Mouse (Mus musculus): Measurements from ENCODE around the gene Slc44a5.
"Not testable (repeated sequence)": the region's sequence is repeated elsewhere in the genome, so short reads cannot be mapped to it uniquely, and the experiment has no call there.

The Slc44a5 gene

GRCm38 (mm10) chr3:154093745-154094322, 120.6 kb downstream of the Slc44a5 start:
- DNase-seq (ENCODE audit: low spot score in 2 of 2), result no peak

- DNase-seq (ENCODE audit: low spot score in 2 of 2), result no peak
Measured at GRCm38 (mm10) chr3:154101671-154102070, 128.4 kb downstream of the Slc44a5 start.

DNA sequence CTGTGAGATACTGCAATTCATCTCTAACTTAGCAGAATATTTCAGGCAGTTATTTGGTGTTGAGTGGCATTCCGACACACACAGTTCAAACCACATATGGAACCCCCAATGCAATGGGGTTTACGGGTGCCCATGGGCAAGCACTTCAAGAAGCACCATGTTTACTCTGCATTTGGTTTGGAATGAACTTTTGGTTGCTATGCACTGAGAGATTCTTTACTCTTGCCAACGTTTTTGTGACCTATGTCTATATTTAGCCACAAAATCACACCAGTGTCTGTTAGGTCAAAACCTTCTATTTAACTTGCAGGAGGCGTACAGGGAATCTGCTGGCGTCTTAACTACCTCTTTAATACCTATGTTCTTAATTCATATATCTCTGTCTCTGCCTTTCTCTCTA, 137.3 kb downstream of the Slc44a5 start:
- no peak for DNase-seq (ENCODE audit: low spot score in 2 of 2)

GRCm38 (mm10) chr3:154111221-154111620, 138.0 kb downstream of the Slc44a5 start:
- no peak for DNase-seq (ENCODE audit: low spot score in 2 of 2)

DNA sequence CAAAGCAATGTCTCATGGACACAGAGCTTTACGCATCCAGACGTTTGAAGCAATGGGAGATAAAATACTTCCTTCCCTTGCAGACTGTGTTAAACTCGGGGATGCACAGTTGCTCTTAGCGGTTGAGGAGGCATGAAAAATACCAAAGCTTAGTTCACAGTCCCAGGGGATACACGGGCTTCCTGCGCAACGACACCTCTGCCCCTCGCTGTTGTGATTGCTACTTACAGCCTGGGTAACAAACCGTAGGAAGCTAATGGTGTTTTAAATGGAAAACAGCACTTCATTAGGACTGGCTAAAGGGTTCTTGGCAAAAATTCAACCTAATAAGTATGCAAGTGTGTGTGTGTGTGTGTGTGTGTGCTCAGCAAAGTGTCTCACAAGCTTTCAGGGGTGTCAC, 141.8 kb downstream of the Slc44a5 start:
- DNase-seq (ENCODE audit: low spot score in 2 of 2), result no peak

DNA sequence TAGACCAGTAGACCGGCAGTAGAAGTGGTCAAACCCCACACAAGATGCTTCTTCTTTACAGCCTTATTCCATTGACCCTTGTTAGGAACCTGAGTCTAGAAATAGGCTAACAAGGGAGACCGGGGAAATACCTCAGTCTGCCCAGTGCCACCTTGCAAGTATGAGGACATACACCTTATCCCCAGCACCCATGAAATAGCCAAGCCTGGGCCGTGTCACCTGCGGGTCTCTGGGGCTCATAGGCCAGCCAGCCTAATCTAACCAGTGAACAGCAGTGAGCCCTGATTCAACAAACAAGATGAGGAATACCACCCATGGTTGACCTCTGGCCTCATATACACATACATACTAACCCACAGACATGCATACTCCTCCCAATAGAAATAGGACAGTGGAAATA, 142.2 kb downstream of the Slc44a5 start:
- no peak for DNase-seq (ENCODE audit: low spot score in 2 of 2)

DNA sequence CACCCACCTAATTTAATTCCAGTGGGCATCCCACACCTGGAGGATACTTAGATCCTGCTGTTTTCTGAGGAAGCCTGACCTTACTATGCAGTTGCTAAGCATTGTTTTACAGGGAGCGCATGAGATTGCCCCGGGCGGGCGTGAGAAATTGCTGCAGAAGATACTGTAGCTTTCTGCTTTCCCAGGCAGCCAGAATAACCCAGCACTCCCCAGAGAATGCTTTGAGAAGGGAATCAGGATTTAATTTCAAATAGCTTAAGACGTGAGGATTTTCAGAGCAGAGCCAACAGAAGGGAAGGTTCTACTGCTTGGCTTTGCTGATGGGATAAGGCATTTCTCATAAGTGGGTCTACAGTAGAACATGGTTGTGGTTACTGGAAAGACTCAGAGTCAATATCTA, 142.8 kb downstream of the Slc44a5 start:
- DNase-seq (ENCODE audit: low spot score in 2 of 2), result no peak

DNA sequence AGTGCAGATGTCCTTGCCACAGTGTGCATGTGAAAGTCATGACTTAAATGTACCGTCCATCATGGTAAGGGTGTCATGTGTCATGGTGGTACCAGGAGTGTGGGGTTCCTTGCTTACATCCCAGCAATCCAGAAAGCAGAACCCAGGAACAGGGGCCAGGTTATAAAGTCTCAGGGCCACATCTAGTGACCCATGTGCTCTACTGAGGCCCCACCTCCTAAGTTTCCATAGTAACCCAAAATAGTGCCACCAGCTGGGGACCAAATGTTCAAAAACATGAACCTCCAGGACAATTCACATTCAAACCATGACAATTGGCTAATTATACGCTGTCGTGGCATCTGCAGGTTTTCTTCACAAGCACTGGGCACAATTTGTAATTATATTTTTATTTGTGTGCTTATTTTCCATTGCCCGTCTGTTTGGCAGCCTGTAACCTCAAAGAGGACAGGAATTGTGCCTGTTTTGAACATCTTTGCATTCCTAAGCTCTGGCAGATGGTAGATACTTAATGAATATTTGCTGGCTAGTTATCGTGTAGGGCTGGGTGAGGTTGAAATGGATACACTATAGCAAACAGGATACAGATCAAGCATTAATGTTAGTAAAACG, 145.9 kb downstream of the Slc44a5 start:
- DNase-seq (ENCODE audit: low spot score in 2 of 2), result no peak

- no peak for DNase-seq (ENCODE audit: low spot score in 2 of 2)
Measured at GRCm38 (mm10) chr3:154122531-154122930, 149.3 kb downstream of the Slc44a5 start.

GRCm38 (mm10) chr3:154124890-154125575, 151.8 kb downstream of the Slc44a5 start:
- no peak for DNase-seq (ENCODE audit: low spot score in 2 of 2)

GRCm38 (mm10) chr3:154125768-154126376, 152.6 kb downstream of the Slc44a5 start:
- DNase-seq (ENCODE audit: low spot score in 2 of 2), result no peak

GRCm38 (mm10) chr3:154127246-154127645, 154.0 kb downstream of the Slc44a5 start:
- no peak for DNase-seq (ENCODE audit: low spot score in 2 of 2)

DNA sequence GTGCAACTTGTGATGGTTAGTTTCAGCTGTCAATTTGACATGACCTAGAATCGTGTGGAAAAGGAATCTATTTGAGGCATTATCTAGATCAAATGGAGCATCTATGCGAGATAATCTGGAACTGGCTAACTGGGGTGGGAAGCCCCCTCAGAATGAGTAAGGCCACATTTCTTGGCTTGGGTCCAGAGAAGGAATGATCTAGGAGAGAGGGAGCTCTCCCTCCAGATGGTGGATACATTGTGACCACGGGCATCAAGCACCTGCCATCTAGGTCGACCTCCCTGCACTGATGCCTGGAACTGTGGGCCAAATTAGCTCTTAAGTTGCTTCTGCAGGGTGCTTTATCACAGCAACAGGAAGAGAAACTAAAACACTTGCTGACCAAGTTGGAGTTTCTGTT, 155.8 kb downstream of the Slc44a5 start:
- DNase-seq (ENCODE audit: low spot score in 2 of 2), result no peak

- no peak for DNase-seq (ENCODE audit: low spot score in 2 of 2)
Measured at GRCm38 (mm10) chr3:154130431-154131114, 157.3 kb downstream of the Slc44a5 start.

- DNase-seq (ENCODE audit: low spot score in 2 of 2), result no peak
Measured at GRCm38 (mm10) chr3:154133986-154134385, 160.8 kb downstream of the Slc44a5 start.

- no peak for DNase-seq (ENCODE audit: low spot score in 2 of 2)
Measured at GRCm38 (mm10) chr3:154134701-154135100, 161.5 kb downstream of the Slc44a5 start.

DNA sequence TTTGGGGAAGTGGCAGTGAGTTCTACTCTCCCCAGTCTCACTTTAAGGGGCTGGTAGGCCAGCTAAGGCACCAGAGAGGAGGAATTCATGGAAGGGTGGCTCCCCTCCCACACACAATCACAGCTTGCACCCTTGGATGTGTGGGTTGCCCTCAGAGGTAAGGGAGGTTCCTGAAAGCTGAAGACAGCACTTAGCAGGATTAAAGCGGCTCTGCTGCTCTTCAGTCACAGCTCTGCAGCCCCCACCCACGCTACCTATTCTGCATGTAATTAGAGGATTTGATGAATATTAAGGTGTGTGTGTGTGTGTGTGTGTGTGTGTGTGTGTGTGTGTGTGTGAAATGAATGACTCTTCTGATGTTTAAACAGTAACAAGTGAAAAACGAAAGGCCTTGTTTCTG, 163.3 kb downstream of the Slc44a5 start:
- DNase-seq (ENCODE audit: low spot score in 2 of 2), result no peak

DNA sequence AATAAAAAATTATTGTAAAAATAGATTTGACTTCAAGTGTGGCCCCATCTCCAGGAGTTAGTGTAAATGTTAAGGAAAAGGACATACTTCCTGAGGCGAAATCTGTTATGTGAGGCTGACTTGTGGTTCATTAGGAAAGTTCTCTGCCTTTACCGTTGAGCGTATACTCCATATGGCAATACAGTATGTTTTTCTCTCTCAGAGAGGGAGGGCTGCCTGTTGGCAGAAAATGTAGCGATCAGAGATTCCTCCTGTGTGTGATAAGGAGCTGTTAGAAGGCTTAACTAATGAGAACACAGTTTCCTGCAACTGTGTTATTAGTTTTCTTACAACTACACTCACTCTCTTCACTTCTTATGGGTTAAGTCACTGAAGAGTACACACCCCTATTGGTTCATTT, 168.1 kb downstream of the Slc44a5 start:
- DNase-seq (ENCODE audit: low spot score in 2 of 2), result no peak

GRCm38 (mm10) chr3:154142618-154143017, 169.4 kb downstream of the Slc44a5 start:
- DNase-seq (ENCODE audit: low spot score in 2 of 2), result no peak

GRCm38 (mm10) chr3:154145750-154146149, 172.5 kb downstream of the Slc44a5 start:
- no peak for DNase-seq (ENCODE audit: low spot score in 2 of 2)

- no peak for DNase-seq (ENCODE audit: low spot score in 2 of 2)
Measured at GRCm38 (mm10) chr3:154149778-154150177, 176.5 kb downstream of the Slc44a5 start.

DNA sequence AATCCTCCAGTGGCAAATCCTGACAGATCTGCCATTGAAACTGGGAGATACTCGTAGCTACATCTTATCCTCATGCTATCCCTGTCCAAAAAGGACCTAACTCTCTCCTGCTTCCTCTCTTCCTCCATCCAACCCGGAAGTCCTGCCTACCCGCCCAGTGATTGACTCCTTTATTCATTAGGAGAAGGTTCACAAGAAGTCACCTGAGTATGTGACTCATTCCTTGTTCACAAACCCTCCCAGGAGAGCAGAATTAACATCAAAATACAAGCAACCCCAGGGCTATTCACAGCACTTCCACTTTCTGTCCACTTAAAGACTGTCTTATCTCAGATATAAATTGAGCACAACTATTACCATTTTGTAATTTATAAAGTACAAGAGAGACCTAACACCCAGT, 180.3 kb downstream of the Slc44a5 start:
- DNase-seq (ENCODE audit: low spot score in 2 of 2), result not testable (repeated sequence)

Data from cerebellum, postnatal 4 days (tissue).